Mouse (Mus musculus): ENCODE results near the gene Rps24. TPM values are rescaled to one million over a fixed set of nuclear protein-coding genes. Genes with fewer than 3 reads are reported as not detected.

The Rps24 gene
- polyA plus RNA-seq, 1 experiment from 2014 or later: 1,131 TPM

- Histone ChIP-seq H3K9me3 (no peaks in the 10 kb centered on the region), H3K36me3 (replicated peaks) (no peaks in the 10 kb centered on the region), H3K4me1 (peaks cover 24% of the 10 kb centered on the region), H3K27me3 (replicated peaks; ENCODE audit: low read depth, poor library complexity, severe bottlenecking) (no peaks in the 10 kb centered on the region; the same call in 1 of the 2 replicates), H3K4me3 (no peak overlapping the region), H3K27ac (replicated peaks) (no peak overlapping the region)
- DNase-seq (ENCODE audit: low spot score): no peak
- WGBS: 76% methylated on average over 10 of the region's 10 CpGs
These were observed 38.9 kb downstream of the Rps24 start for GRCm38 (mm10) chr14:24525677-24526415.

- Histone ChIP-seq H3K4me1 (peaks cover 27% of the 10 kb centered on the region), H3K27me3 (replicated peaks; ENCODE audit: low read depth, poor library complexity, severe bottlenecking) (no peaks in the 10 kb centered on the region; the same call in 1 of the 2 replicates), H3K36me3 (replicated peaks) (no peaks in the 10 kb centered on the region), H3K27ac (replicated peaks) (no peak overlapping the region), H3K4me3 (no peak overlapping the region), H3K9me3 (no peaks in the 10 kb centered on the region)
- DNase-seq (ENCODE audit: low spot score): no peak
- WGBS: 73% methylated on average over 10 of the region's 10 CpGs
These were observed 39.5 kb downstream of the Rps24 start for GRCm38 (mm10) chr14:24526440-24526839.

GRCm38 (mm10) chr14:24530228-24530627, 43.3 kb downstream of the Rps24 start:
- Histone ChIP-seq H3K36me3 (replicated peaks) (no peaks in the 10 kb centered on the region), H3K4me1 (peaks cover 48% of the 10 kb centered on the region), H3K4me3 (peak overlapping the region; percentile 26; the same call in 1 of the 2 replicates), H3K27me3 (replicated peaks; ENCODE audit: low read depth, poor library complexity, severe bottlenecking) (no peaks in the 10 kb centered on the region; the same call in 1 of the 2 replicates), H3K9me3 (no peaks in the 10 kb centered on the region), H3K27ac (replicated peaks) (peak overlapping the region; percentile 40; the same call in 1 of the 2 replicates)
- 2% methylated on average over 6 of the region's 6 CpGs for WGBS
- DNase-seq (ENCODE audit: low spot score): peak; percentile 75

GRCm38 (mm10) chr14:24534865-24535545, 48.1 kb downstream of the Rps24 start:
- WGBS: 76% methylated on average over 9 of the region's 9 CpGs
- Histone ChIP-seq H3K27ac (replicated peaks) (no peak overlapping the region), H3K36me3 (replicated peaks) (no peaks in the 10 kb centered on the region), H3K9me3 (no peaks in the 10 kb centered on the region), H3K4me1 (peaks cover 33% of the 10 kb centered on the region), H3K27me3 (replicated peaks; ENCODE audit: low read depth, poor library complexity, severe bottlenecking) (no peaks in the 10 kb centered on the region; the same call in 1 of the 2 replicates), H3K4me3 (no peak overlapping the region)
- DNase-seq (ENCODE audit: low spot score): no peak

- DNase-seq (ENCODE audit: low spot score): no peak
- Histone ChIP-seq H3K27ac (replicated peaks) (peak overlapping the region; percentile 35; the same call in 1 of the 2 replicates), H3K27me3 (replicated peaks; ENCODE audit: low read depth, poor library complexity, severe bottlenecking) (no peaks in the 10 kb centered on the region), H3K4me1 (peaks cover 6% of the 10 kb centered on the region; the same call in 1 of the 2 replicates), H3K9me3 (peaks cover 6% of the 10 kb centered on the region), H3K4me3 (no peak overlapping the region), H3K36me3 (replicated peaks) (no peaks in the 10 kb centered on the region)
- 76% methylated on average over 4 of the region's 4 CpGs for WGBS
These were observed 56.0 kb downstream of the Rps24 start for GRCm38 (mm10) chr14:24542901-24543300.

- Histone ChIP-seq H3K4me3 (no peak overlapping the region), H3K4me1 (peaks cover 6% of the 10 kb centered on the region; the same call in 1 of the 2 replicates), H3K36me3 (replicated peaks) (no peaks in the 10 kb centered on the region), H3K9me3 (peaks cover 6% of the 10 kb centered on the region), H3K27me3 (replicated peaks; ENCODE audit: low read depth, poor library complexity, severe bottlenecking) (no peaks in the 10 kb centered on the region), H3K27ac (replicated peaks) (no peak overlapping the region)
- peak; percentile 26 for DNase-seq (ENCODE audit: low spot score)
- 23% methylated on average over 2 of the region's 2 CpGs for WGBS
These were observed 57.1 kb downstream of the Rps24 start for GRCm38 (mm10) chr14:24544057-24544456.

Other genes starting within 250 kb of the Rps24 start
- 21.1 and 23.5 TPM in 2 replicates for gene Dlg5, start 241.2 kb upstream of the Rps24 start, polyA plus RNA-seq (2016; fragmentation: Nextera tagmentation; extraction: Ambion mirVana)
- gene E330034G19Rik, start 193.9 kb upstream of the Rps24 start, polyA plus RNA-seq (2016; fragmentation: Nextera tagmentation; extraction: Ambion mirVana): not detected in 2 replicates
- 20.4 and 21.4 TPM in 2 replicates for gene Polr3a, start 67 bp upstream of the Rps24 start, polyA plus RNA-seq (2016; fragmentation: Nextera tagmentation; extraction: Ambion mirVana)

Data from embryonic facial prominence, embryonic 10.5 days (tissue).